Mouse (Mus musculus): ENCODE data around the gene Grm1.

Grm1 gene

DNA sequence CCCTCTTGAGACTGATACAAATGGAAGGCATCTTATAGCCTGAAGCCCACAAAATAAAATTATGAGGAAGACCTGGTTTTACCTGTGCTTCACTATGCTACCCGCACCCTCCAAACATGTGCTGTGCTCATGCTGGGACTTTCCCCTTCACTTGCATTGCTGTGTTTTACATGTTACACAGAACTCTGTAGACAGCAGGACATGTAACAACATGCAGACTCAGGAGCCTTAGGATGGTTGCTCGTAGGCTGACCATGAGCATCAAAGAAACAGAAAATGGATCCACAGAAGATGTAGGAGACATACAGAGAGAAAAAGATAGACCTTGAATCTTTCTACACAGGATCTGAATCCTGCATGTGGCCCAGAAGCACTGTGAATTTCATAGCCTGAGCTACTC lies 371.8 kb downstream of the Grm1 start:
- DNase-seq = no peak

DNA sequence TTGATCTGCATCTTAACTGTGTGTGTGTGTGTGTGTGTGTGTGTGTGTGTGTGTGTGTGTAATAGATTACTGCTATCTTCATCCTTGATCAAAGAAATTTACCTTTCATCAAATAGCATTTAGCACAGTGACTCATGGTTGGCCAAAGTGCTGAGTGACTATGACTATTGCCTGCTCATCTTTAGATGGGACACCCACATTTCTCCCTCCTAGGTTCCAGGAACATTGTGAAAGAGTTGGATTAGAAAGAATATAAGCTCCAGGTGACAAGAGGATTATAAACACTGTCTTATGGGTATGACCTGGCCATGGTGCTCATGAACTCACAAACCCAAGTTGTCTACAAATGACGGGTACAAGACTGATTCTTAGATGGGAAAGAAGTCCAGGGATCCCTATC lies 374.1 kb downstream of the Grm1 start:
- DNase-seq = no peak

DNA sequence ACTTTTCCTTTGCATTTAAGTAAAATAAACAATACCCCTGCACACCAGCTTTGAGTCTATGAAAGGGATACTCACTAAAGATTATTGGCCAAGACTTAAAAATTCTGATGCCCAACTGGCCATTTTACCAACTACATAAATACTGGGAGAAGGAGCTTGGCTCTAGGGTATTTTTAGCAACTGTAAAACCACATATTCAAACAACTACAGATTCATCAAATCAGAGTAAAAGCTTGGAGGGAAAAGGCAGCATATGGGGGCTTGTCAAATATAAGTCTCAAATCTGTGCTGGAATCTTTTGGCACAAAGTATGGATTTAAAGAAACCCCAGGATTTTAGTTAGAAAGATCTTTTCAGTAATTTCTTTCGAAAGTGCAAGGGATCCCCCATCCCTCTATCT lies 380.8 kb downstream of the Grm1 start:
- DNase-seq = no peak

- no peak for DNase-seq
Observed at GRCm38 (mm10) chr10:10700903-10701302, 381.3 kb downstream of the Grm1 start.

- no peak for DNase-seq
Observed at GRCm38 (mm10) chr10:10697497-10697896, 384.7 kb downstream of the Grm1 start.

GRCm38 (mm10) chr10:10689668-10690223 lies 392.4 kb downstream of the Grm1 start:
- no peak for DNase-seq

- no peak for DNase-seq
Observed at GRCm38 (mm10) chr10:10688907-10689667, 393.1 kb downstream of the Grm1 start.

GRCm38 (mm10) chr10:10681048-10681447 lies 401.1 kb downstream of the Grm1 start, which contains the start of gene Gm10944:
Gene Gm10944, plus strand, starts transcription at chr10:10681348.
- DNase-seq = no peak

GRCm38 (mm10) chr10:10659976-10660375 lies 422.2 kb downstream of the Grm1 start:
- no peak for DNase-seq

GRCm38 (mm10) chr10:10659161-10659560 lies 423.0 kb downstream of the Grm1 start:
- DNase-seq = no peak

DNA sequence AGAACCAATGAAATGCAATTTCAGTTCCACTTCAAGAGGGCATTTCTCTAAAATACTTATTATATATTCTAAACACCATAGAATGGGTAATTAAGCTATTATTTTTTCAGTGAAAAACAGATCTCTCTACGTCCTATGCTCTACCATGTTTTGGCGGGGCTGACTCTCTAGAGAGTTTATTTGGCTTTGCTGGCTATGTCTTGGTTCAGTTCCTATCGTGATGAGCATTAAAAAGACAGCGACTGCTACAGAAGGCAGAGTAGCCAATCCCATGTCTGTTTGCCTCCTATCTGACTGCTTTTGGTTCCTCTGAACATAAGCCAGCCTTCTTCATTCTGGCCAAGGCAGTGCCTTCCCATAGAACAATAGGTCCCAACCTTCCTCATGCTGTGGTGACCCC lies 425.5 kb downstream of the Grm1 start:
- DNase-seq = no peak

DNA sequence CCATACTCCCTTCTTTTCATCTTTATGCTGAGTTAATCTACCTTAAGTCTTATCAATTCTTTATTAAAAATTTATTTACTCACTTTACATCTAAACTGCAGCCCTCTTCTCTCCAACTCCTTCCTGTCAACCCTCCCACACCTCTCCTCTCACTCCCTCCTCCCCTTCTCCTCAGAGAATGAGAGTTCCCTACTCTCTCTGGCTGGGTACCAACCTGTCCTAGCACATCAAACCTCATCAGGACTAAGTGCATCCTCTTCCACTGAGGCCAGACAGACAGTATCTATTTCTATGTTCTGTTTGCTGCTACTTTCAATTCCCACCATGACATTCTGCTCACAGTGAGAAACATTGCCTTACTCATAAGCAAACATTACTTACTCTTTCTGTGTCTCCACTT lies 426.2 kb downstream of the Grm1 start:
- no peak for DNase-seq
